Mouse (Mus musculus): Measurements from ENCODE around the gene Ttyh2. TPM values are rescaled to one million over a fixed set of nuclear protein-coding genes. Genes with fewer than 3 reads are reported as not detected.
A peak's percentile ranks its signal among the peaks of the same experiment; 100 is the strongest.

Ttyh2 gene
- polyA plus RNA-seq, 1 experiment from 2014 or later, result 11.7 TPM

DNA sequence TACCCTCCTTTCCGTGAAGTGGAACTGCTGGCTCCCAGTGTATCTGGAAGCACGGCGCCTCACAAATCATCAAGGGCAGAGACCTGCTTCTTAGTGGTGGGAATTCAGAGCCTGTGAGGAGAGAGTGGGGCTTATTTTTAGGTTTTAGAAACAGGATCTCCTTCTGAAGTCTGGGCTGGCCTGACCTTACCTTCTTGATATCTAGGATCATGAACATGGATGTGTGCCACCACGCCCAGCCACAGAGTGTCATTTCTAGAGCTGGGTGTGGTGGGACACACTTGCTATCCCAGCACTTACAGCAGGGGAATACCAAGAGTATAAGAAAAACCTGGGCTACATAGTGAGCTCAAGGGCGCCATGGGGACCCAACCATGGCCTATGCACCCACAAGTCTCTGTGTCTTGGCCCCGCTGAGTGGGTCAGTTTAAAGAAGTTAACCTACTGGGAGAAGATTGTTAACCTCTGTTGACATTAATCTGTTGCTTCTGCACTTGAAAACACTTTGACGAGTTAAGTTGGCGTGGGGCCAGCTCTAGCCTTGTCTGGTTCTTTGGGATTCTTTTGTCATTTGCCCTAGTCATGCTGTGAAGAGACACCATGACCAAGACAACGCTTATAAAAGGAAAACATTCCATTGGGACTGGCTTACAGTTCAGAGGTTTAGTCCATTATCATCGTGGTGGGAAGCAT is 7.9 kb downstream of the Ttyh2 start:
- no peaks in the 10 kb centered on the region for H3K36me3 ChIP-seq
- no peak overlapping the region for H3K4me3 ChIP-seq
- no peak overlapping the region for H3K9ac ChIP-seq
- no peak overlapping the region for H3K4me2 ChIP-seq
- 76% methylated on average over 10 of the region's 10 CpGs for WGBS
- H3K9me3 ChIP-seq, result no peaks in the 10 kb centered on the region
- no peak overlapping the region for H3K27ac ChIP-seq
- no peak for ATAC-seq (ENCODE audit: borderline replicate concordance, extremely low read depth, low FRiP score, low TSS enrichment)
- peaks cover 37% of the 10 kb centered on the region for H3K4me1 ChIP-seq
- no peaks in the 10 kb centered on the region for H3K27me3 ChIP-seq

GRCm38 (mm10) chr11:114683722-114684621 is 8.7 kb downstream of the Ttyh2 start:
- H3K4me3 ChIP-seq, result no peak overlapping the region
- no peaks in the 10 kb centered on the region for H3K27me3 ChIP-seq
- no peaks in the 10 kb centered on the region for H3K36me3 ChIP-seq
- 0 out of 2 replicates have a peak, but pooled peaks have one; percentile 7 for ATAC-seq (ENCODE audit: borderline replicate concordance, extremely low read depth, low FRiP score, low TSS enrichment)
- H3K27ac ChIP-seq, result no peak overlapping the region
- H3K9ac ChIP-seq, result no peak overlapping the region
- H3K4me2 ChIP-seq, result no peak overlapping the region
- 65% methylated on average over 20 of the region's 20 CpGs for WGBS
- peaks cover 35% of the 10 kb centered on the region for H3K4me1 ChIP-seq
- no peaks in the 10 kb centered on the region for H3K9me3 ChIP-seq

DNA sequence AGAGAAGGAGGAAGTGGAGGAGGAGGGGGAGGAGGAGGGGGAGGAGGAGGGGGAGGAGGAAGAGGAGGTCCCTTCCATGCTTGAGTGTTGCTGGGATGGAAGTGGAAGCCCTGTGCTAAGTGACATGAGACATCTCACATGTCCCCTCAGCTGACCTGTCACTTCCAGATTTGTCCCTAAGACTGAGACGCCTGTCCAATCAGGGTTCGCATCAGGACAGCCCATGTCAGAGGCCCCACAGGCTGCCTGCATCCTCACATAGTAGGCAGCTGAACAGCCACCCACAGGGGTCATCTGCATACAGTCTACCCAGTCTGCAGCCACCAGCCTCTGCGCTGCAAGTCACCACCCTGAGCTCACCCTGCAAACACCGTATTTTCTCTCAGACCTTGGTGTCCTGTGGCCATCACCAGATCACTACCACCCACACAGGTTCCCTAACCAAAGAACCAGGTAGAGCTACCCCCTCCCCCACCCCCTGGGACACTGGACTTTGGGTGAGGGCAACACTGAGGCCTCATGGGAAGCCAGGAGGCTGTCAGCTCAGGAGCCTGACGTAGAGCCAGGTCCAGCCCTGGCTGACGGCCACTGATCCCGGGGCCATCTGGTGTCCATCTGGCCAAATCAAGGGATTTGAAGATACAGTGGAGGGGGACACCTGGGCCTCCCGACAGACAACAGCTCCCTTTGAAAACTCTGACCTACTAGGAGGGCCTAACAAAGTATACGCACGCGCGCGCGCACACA is 9.6 kb downstream of the Ttyh2 start:
- no peak overlapping the region for H3K4me3 ChIP-seq
- H3K9me3 ChIP-seq, result no peaks in the 10 kb centered on the region
- no peaks in the 10 kb centered on the region for H3K36me3 ChIP-seq
- peak; percentile 9; the same call in 1 of the 2 replicates for ATAC-seq (ENCODE audit: borderline replicate concordance, extremely low read depth, low FRiP score, low TSS enrichment)
- H3K9ac ChIP-seq, result no peak overlapping the region
- 64% methylated on average over 14 of the region's 14 CpGs for WGBS
- H3K4me2 ChIP-seq, result no peak overlapping the region
- peaks cover 27% of the 10 kb centered on the region for H3K4me1 ChIP-seq
- no peak overlapping the region for H3K27ac ChIP-seq
- H3K27me3 ChIP-seq, result no peaks in the 10 kb centered on the region

- Histone ChIP-seq H3K36me3 (no peaks in the 10 kb centered on the region), H3K9me3 (no peaks in the 10 kb centered on the region), H3K9ac (no peak overlapping the region), H3K27ac (no peak overlapping the region), H3K4me1 (peaks cover 20% of the 10 kb centered on the region), H3K4me2 (no peak overlapping the region), H3K27me3 (no peaks in the 10 kb centered on the region), H3K4me3 (no peak overlapping the region)
- no peak for ATAC-seq (ENCODE audit: borderline replicate concordance, extremely low read depth, low FRiP score, low TSS enrichment)
- WGBS, result 72% methylated on average over 9 of the region's 9 CpGs
These were observed 10.4 kb downstream of the Ttyh2 start for GRCm38 (mm10) chr11:114685526-114686040.

GRCm38 (mm10) chr11:114686221-114686959 is 11.2 kb downstream of the Ttyh2 start:
- H3K27me3 ChIP-seq, result no peaks in the 10 kb centered on the region
- H3K4me2 ChIP-seq, result no peak overlapping the region
- no peak overlapping the region for H3K27ac ChIP-seq
- no peak for ATAC-seq (ENCODE audit: borderline replicate concordance, extremely low read depth, low FRiP score, low TSS enrichment)
- H3K9me3 ChIP-seq, result no peaks in the 10 kb centered on the region
- H3K9ac ChIP-seq, result no peak overlapping the region
- no peaks in the 10 kb centered on the region for H3K36me3 ChIP-seq
- H3K4me1 ChIP-seq, result peaks cover 20% of the 10 kb centered on the region
- 85% methylated on average over 16 of the region's 16 CpGs for WGBS
- no peak overlapping the region for H3K4me3 ChIP-seq

GRCm38 (mm10) chr11:114687574-114688188 is 12.4 kb downstream of the Ttyh2 start:
- no peak for ATAC-seq (ENCODE audit: borderline replicate concordance, extremely low read depth, low FRiP score, low TSS enrichment)
- no peak overlapping the region for H3K4me2 ChIP-seq
- H3K27me3 ChIP-seq, result no peaks in the 10 kb centered on the region
- 24% methylated on average over 9 of the region's 10 CpGs for WGBS
- no peak overlapping the region for H3K9ac ChIP-seq
- H3K4me3 ChIP-seq, result no peak overlapping the region
- H3K36me3 ChIP-seq, result no peaks in the 10 kb centered on the region
- no peaks in the 10 kb centered on the region for H3K9me3 ChIP-seq
- H3K4me1 ChIP-seq, result peaks cover 20% of the 10 kb centered on the region
- no peak overlapping the region for H3K27ac ChIP-seq

- no peaks in the 10 kb centered on the region for H3K9me3 ChIP-seq
- 89% methylated on average over 2 of the region's 3 CpGs for WGBS
These were observed 13.5 kb downstream of the Ttyh2 start for GRCm38 (mm10) chr11:114688729-114689128.

DNA sequence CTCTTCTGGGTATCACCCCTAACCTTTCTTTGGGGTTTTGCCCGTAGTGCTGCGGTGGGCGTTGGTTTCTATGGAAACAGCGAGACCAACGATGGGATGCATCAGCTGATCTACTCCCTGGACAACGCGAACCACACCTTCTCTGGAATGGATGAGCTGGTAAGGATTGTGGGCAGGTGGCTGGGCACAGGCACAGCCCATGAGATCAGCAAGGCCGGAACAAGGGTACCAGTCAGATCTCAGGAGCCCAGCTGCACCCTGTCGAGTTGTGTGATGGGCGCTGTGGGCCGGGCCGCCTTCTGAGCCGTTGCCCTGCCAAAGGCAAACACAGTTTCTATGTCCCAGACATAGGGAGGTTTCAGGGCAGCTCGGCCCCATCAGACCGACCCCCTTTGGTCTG is 15.0 kb downstream of the Ttyh2 start:
- H3K9ac ChIP-seq, result no peak overlapping the region

More at GRCm38 (mm10) chr11:114688729-114689128, 13.5 kb downstream of the Ttyh2 start:
- Histone ChIP-seq H3K4me2 (no peak overlapping the region), H3K27ac (no peak overlapping the region), H3K4me3 (no peak overlapping the region), H3K4me1 (peaks cover 19% of the 10 kb centered on the region), H3K36me3 (no peaks in the 10 kb centered on the region), H3K27me3 (no peaks in the 10 kb centered on the region), H3K9ac (no peak overlapping the region)
- no peak for ATAC-seq (ENCODE audit: borderline replicate concordance, extremely low read depth, low FRiP score, low TSS enrichment)

DNA sequence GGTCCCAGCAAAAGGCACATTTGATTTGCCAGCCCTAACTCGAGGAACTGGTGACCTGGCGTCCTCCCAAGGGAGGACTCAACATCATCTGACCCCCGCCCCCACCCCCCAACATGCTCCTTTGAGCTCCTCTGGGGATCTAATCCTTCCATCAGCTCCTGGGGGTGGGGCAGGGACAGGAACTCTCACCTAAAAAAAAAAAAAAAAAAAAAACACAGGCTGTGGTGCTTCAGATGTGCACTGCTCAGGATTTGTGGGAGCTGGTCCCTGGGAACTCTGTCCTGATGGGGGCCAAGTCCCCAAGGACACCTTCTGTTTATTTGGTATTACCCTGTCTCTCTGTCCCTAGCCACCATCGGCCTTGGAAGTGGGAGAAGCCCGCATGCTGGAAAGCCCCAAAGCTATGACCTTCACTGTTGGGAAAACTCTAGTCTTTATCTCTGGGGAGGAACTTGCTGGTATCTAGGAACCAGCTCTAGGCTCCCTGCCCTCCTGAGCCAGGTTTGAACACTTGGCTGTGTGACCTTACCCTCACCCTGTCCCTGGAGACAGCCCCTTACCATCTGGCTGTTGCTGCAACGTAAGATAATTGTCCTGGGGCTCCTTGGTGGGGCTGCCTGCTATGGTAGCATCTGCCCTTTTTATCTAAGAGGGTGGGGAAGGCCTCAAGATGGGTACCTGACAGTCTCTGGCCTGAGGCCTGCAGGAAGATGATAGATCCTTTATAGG is 16.4 kb downstream of the Ttyh2 start:
- H3K27me3 ChIP-seq, result no peaks in the 10 kb centered on the region
- no peak overlapping the region for H3K4me3 ChIP-seq
- H3K9ac ChIP-seq, result no peak overlapping the region
- no peaks in the 10 kb centered on the region for H3K36me3 ChIP-seq
- no peak overlapping the region for H3K4me2 ChIP-seq
- 57% methylated on average over 6 of the region's 6 CpGs for WGBS
- no peak overlapping the region for H3K27ac ChIP-seq
- H3K4me1 ChIP-seq, result 0 out of 2 replicates have a peak, but pooled peaks cover 7% of the 10 kb centered on the region
- no peak for ATAC-seq (ENCODE audit: borderline replicate concordance, extremely low read depth, low FRiP score, low TSS enrichment)
- no peaks in the 10 kb centered on the region for H3K9me3 ChIP-seq

More for the DNA sequence above, 15.0 kb downstream of the Ttyh2 start:
- Histone ChIP-seq H3K4me1 (peaks cover 7% of the 10 kb centered on the region; the same call in 1 of the 2 replicates), H3K36me3 (no peaks in the 10 kb centered on the region), H3K4me3 (no peak overlapping the region), H3K27me3 (no peaks in the 10 kb centered on the region), H3K4me2 (no peak overlapping the region), H3K9me3 (no peaks in the 10 kb centered on the region), H3K27ac (no peak overlapping the region)
- ATAC-seq (ENCODE audit: borderline replicate concordance, extremely low read depth, low FRiP score, low TSS enrichment), result no peak
- 93% methylated on average over 15 of the region's 15 CpGs for WGBS

GRCm38 (mm10) chr11:114692601-114693000 is 17.4 kb downstream of the Ttyh2 start:
- H3K36me3 ChIP-seq, result no peaks in the 10 kb centered on the region
- ATAC-seq (ENCODE audit: borderline replicate concordance, extremely low read depth, low FRiP score, low TSS enrichment), result no peak
- 58% methylated on average over 7 of the region's 7 CpGs for WGBS

More at GRCm38 (mm10) chr11:114692601-114693000, 17.4 kb downstream of the Ttyh2 start:
- H3K27me3 ChIP-seq, result no peaks in the 10 kb centered on the region
- no peak overlapping the region for H3K9ac ChIP-seq
- H3K4me3 ChIP-seq, result no peak overlapping the region
- H3K4me2 ChIP-seq, result no peak overlapping the region
- H3K9me3 ChIP-seq, result no peaks in the 10 kb centered on the region
- 0 out of 2 replicates have a peak, but pooled peaks cover 5% of the 10 kb centered on the region for H3K4me1 ChIP-seq
- H3K27ac ChIP-seq, result no peak overlapping the region
